Mouse (Mus musculus): ENCODE measurements at regions not wholly inside any gene's neighbourhood (a gene's known extent, or its start where the extent isn't known, plus 50 kb on each side); places are given as distances from the start of the nearest gene placed in this dataset.

GRCm38 (mm10) chr16:65250426-65250825, 144.8 kb upstream of the Htr1f start:
- DNase-seq (ENCODE audit: extremely low read depth, insufficient read length, low spot score), result no peak

GRCm38 (mm10) chr16:65247475-65247874, 141.8 kb upstream of the Htr1f start:
- DNase-seq (ENCODE audit: extremely low read depth, insufficient read length, low spot score), result peak; percentile 49

- no peak for DNase-seq (ENCODE audit: extremely low read depth, insufficient read length, low spot score)
Observed at GRCm38 (mm10) chr16:65234404-65234803, 128.8 kb upstream of the Htr1f start.

GRCm38 (mm10) chr16:65233964-65234363, 128.3 kb upstream of the Htr1f start:
- DNase-seq (ENCODE audit: extremely low read depth, insufficient read length, low spot score), result no peak

- no peak for DNase-seq (ENCODE audit: extremely low read depth, insufficient read length, low spot score)
Observed at GRCm38 (mm10) chr16:65219434-65219833, 113.8 kb upstream of the Htr1f start.

- DNase-seq (ENCODE audit: extremely low read depth, insufficient read length, low spot score), result no peak
Observed at GRCm38 (mm10) chr16:65212367-65212766, 106.7 kb upstream of the Htr1f start.

- DNase-seq (ENCODE audit: extremely low read depth, insufficient read length, low spot score), result no peak
Observed at GRCm38 (mm10) chr16:65201329-65201728, 95.7 kb upstream of the Htr1f start.

- DNase-seq (ENCODE audit: extremely low read depth, insufficient read length, low spot score), result no peak
Observed at GRCm38 (mm10) chr16:65197203-65197844, 91.7 kb upstream of the Htr1f start.

- DNase-seq (ENCODE audit: extremely low read depth, insufficient read length, low spot score), result no peak
Observed at GRCm38 (mm10) chr16:65195761-65196160, 90.1 kb upstream of the Htr1f start.

GRCm38 (mm10) chr16:65191574-65192149, 86.0 kb upstream of the Htr1f start:
- no peak for DNase-seq (ENCODE audit: extremely low read depth, insufficient read length, low spot score)

GRCm38 (mm10) chr16:65174561-65174960, 68.9 kb upstream of the Htr1f start:
- no peak for DNase-seq (ENCODE audit: extremely low read depth, insufficient read length, low spot score)

GRCm38 (mm10) chr16:65167151-65167550, 61.5 kb upstream of the Htr1f start:
- no peak for DNase-seq (ENCODE audit: extremely low read depth, insufficient read length, low spot score)

- DNase-seq (ENCODE audit: extremely low read depth, insufficient read length, low spot score), result no peak
Observed at GRCm38 (mm10) chr16:65162766-65163165, 57.1 kb upstream of the Htr1f start.

- no peak for DNase-seq (ENCODE audit: extremely low read depth, insufficient read length, low spot score)
Observed at GRCm38 (mm10) chr16:65160286-65160685, 54.6 kb upstream of the Htr1f start.

GRCm38 (mm10) chr16:65155536-65155935, 49.9 kb upstream of the Htr1f start:
- no peak for DNase-seq (ENCODE audit: extremely low read depth, insufficient read length, low spot score)
